Mouse (Mus musculus) yolk sac, embryonic 10.5 days (tissue): ENCODE measurements around the gene Gaa.

Experiments
- DNase-seq: peaks from one replicate; pipeline ENCODE4 v3.0.0-alpha.2; 2017; ENCODE audit warnings: low spot score

The Gaa gene

GRCm38 (mm10) chr11:119300986-119301385 is 33.3 kb downstream of the Gaa start:
- no peak for DNase-seq

- DNase-seq = peak; percentile 47
Observed at GRCm38 (mm10) chr11:119304904-119305712, 37.4 kb downstream of the Gaa start.

GRCm38 (mm10) chr11:119306762-119307657 is 39.3 kb downstream of the Gaa start:
- DNase-seq = no peak

GRCm38 (mm10) chr11:119307658-119307867 is 39.9 kb downstream of the Gaa start, which contains the start of gene Card14:
Gene Card14, plus strand, starts transcription at chr11:119307768.
- DNase-seq = no peak

DNA sequence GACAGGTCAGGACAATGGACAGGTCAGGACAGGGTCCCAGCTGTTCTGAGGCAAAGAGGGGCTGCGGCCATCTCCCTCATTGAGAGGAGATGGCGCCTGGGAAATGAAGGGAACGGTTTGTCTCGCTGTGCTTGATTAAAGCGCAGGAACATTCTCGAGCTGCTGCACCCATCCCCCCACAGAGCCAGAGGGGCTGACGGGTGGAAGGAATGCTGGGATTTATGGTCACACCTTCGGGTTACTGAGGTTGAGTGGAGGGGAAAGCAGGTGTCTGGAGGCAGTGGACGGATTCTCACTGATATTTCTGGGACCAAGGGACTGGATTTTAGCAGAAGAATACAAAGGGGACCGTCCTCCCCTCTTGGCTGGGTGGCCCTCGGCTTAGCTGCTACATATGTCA is 40.2 kb downstream of the Gaa start:
- DNase-seq = no peak

- DNase-seq = no peak
Observed at GRCm38 (mm10) chr11:119310621-119311020, 42.9 kb downstream of the Gaa start.

GRCm38 (mm10) chr11:119314252-119314936 is 46.7 kb downstream of the Gaa start:
- peak; percentile 86 for DNase-seq

DNA sequence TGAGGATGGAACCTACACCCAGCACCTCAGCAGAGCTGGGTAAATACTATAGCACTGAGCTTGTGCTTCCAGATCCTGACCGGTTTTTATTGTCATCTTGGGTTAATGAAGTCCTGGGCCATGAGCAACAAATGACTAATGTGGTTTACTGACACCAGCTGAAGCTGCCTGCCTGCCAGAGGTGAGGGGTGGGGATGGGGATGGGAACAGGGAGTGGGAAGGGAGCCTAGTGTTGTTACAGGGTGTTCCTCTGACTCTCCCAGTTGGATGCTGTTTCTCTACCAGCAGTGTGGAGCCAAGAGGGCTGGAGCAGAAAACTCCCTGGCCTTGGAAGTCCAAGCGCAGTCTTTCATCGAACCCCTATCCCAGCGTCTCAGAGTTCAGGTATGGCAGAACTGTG is 49.0 kb downstream of the Gaa start:
- DNase-seq = no peak

GRCm38 (mm10) chr11:119322521-119322920 is 54.8 kb downstream of the Gaa start:
- DNase-seq = no peak

DNA sequence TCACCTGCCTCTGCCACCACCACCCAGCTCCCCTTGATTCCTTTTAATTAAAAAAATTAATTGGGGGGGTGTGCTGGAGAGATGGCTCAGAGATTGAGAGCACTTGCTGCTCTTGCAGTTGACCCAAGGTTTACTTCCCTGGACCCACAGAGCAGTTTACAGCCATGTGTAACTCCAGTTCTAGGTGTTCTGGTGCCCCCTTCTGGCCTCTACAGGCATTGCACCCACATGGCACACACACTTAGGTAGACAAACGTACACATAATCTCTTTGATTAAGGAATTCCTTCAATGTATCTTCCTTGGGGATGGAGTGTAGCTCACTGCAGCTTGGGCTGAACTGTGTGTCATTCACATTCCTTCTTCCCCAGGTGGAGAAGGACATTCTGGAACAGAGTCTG is 57.4 kb downstream of the Gaa start:
- no peak for DNase-seq

GRCm38 (mm10) chr11:119330592-119330991 is 62.9 kb downstream of the Gaa start:
- DNase-seq = no peak

GRCm38 (mm10) chr11:119331970-119332369 is 64.3 kb downstream of the Gaa start:
- no peak for DNase-seq
